Mouse (Mus musculus) cerebellum, adult 2 months (tissue): ENCODE data around the gene 3110040N11Rik. TPM values are rescaled to one million over a fixed set of nuclear protein-coding genes. Genes with fewer than 3 reads are reported as not detected.

Source experiments
- DNase-seq, 2 experiments: peaks; one replicate each; pipeline ENCODE4 v3.0.0; 2021
- H3K27ac ChIP-seq: fragments of 200-500 bp; 2 replicates; pipeline ENCODE4 v1.5.1; 2012; ENCODE audit warnings: low read length, control low read depth, inconsistent platforms; ENCODE audit not compliant: insufficient read depth
- H3K27me3 ChIP-seq: fragments of 200-500 bp; 2 replicates; pipeline ENCODE4 v1.6.1; 2012; ENCODE audit warnings: inconsistent platforms, mild to moderate bottlenecking, low read length, moderate library complexity; ENCODE audit not compliant: control insufficient read depth, insufficient read depth
- H3K4me1 ChIP-seq: fragments of 200-500 bp; 2 replicates; pipeline ENCODE4 v1.6.1; 2011; ENCODE audit warnings: low read length; ENCODE audit not compliant: control insufficient read depth, insufficient read depth
- H3K4me3 ChIP-seq: fragments of 200-500 bp; replicated peaks from 2 replicates; pipeline ENCODE3; 2011; ENCODE audit warnings: mild to moderate bottlenecking, low read depth, low read length, control low read depth; ENCODE audit not compliant: insufficient read depth
- CTCF ChIP-seq: fragments of 200-500 bp; IDR thresholded peaks from 2 replicates; pipeline ENCODE4 v1.5.1; 2011; ENCODE audit warnings: low read depth, mild to moderate bottlenecking, control low read depth, low read length, moderate library complexity, borderline replicate concordance; ENCODE audit not compliant: insufficient read depth
- POLR2A ChIP-seq: fragments of 200-500 bp; IDR thresholded peaks from 2 replicates; pipeline ENCODE4 v1.6.1; 2011; ENCODE audit warnings: low read length, control low read depth, borderline replicate concordance; ENCODE audit not compliant: insufficient read depth
- WGBS: fragments of 180-500 bp; shearing (Covaris S2); methylation state at CpG from one replicate; pipeline ENCODE4 v1.1.7; 2018; 5-methylcytosine and 5-hydroxymethylcytosine counted together
- polyA plus RNA-seq: library from polyadenylated mRNA; depleted of rRNA; stranded (reverse); fragments of >200 nt; gene quantifications from 2 replicates; pipeline ENCODE4 v1.2.3, GENCODE M21; 2012

3110040N11Rik gene
- polyA plus RNA-seq, 1 experiment: 26.5 TPM

DNA sequence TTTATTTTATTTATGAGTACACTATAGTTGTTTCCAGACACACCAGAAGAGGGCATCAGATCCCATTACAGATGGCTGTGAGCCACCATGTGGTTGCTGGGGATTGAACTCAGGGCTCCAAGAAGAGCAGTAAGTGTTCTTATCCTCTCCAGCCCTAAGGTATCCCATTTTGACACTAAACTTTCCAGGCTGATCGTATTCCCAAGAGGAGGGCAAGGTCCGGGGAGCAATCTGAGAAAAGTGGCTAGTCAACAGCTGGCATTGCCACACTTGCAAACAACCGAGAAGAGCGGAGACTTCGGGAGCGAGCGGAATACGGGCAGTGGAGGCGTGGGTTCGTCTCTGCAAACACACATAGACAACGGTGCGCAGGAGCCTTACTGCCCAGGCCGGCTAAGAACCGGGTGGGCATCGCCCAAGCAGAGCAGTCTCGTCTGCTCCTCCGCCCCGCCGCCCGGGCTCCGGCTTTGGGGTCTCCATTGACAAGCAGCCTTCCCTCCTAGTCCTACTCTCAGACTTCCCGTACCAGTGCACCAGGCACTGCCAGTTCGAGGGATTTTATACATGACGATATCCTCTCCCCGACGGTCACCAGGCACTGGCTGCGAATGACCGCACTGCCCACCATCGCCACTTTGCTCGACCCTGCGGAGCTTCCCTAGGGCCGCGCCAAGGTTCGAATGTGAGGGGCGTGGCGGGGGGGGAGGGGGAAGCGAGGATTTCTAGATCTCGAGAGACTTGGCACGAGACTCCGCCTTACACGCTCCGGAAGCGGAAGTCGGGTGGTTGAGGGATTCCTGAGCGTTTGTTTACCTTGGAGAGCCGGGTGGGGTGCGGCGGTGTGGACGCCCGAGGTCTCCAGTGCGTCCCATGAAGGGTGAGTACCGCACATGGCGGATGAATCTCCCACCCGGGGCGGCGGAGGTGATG is 26.8 kb downstream of the 3110040N11Rik start, which contains the start of gene Ramac:
Ramac (plus strand) TSS at position 746 of the 930 bp plus-strand sequence.
- WGBS: under 1% methylated on average over 56 of the region's 56 CpGs

DNA sequence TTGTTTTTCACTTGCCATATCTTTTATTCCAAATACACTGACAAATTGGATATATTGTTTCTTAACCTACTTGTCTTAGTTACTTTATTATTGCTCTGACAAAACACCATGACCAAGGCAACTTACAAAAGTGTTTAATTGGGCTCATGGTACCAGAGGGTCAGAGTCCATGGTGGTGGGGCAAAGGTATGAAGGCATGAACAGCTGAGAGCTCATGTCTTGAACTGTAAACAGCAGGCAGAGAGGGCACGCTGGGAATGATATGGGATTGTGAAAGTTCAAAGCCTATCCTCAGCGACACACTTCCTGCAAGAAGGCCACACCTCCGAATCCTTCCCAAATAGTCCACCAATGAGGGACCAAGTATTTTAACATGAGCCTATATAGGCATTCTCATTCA is 41.3 kb downstream of the 3110040N11Rik start:
- no peaks in the 10 kb centered on the region for H3K4me1 ChIP-seq
- DNase-seq: no peak
- H3K27me3 ChIP-seq: no peaks in the 10 kb centered on the region
- H3K4me3 ChIP-seq: no peak overlapping the region
- TF ChIP-seq POLR2A (no peak), CTCF (no peak)
- H3K27ac ChIP-seq: no peak overlapping the region
- 89% methylated on average over 3 of the region's 3 CpGs for WGBS

More for the DNA sequence above, 26.8 kb downstream of the 3110040N11Rik start, which contains the start of gene Ramac:
- Histone ChIP-seq H3K27me3 (no peaks in the 10 kb centered on the region), H3K27ac (0 out of 2 replicates have a peak within 1 kb of the TSS, but pooled peaks have one; percentile 9), H3K4me1 (no peaks in the 10 kb centered on the region), H3K4me3 (peak within 1 kb of the TSS; percentile 96)
- peak; percentile 50; the same call in 1 of the 2 replicates for TF ChIP-seq POLR2A
- TF ChIP-seq CTCF: 0 out of 2 replicates have a peak, but pooled peaks have one; percentile 6
- peak; percentile 81 to 84 for DNase-seq

DNA sequence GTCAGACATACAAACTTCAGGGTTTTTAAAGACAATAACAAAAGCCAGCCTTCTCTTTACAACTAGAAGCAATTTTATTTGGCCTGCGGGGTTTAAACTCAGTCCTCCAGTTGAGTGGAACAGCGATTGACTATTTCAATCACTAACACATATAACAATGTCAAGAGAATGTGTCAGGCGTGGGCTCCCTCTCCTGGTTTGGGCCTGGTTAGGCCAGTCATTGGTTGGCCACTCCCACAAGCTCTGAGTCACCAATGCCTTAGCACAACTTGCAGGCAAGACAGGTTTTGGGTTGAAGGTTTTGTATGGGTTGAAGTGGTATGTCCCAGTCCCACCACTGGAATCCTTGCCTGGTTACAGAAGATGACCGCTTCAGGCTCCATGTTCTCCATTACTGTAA is 45.1 kb downstream of the 3110040N11Rik start:
- TF ChIP-seq CTCF (peak; percentile 72), POLR2A (no peak)
- 58% methylated on average over 4 of the region's 4 CpGs for WGBS
- Histone ChIP-seq H3K4me1 (no peaks in the 10 kb centered on the region), H3K27ac (no peak overlapping the region), H3K4me3 (no peak overlapping the region), H3K27me3 (no peaks in the 10 kb centered on the region)
- peak; percentile 26 to 29 for DNase-seq

DNA sequence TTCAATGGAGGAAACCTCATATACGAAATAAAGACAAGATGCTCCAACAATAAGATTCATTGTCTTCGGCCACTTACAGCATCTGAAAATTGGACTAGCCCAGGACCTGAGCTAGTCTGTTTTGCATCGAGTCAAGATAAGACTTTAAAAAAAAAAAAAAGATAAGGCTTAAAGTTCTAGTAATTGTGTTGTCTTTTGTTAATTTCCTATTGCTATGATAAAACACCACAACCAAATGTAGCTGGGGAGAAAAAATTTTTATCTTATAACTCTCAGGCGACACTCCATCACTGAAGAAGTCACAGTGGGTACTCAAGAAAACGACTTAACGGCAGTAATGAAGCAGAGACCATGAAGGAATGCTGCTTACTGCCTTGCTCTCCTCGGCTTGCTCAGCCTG is 49.3 kb downstream of the 3110040N11Rik start:
- Histone ChIP-seq H3K27me3 (no peaks in the 10 kb centered on the region), H3K4me1 (no peaks in the 10 kb centered on the region), H3K27ac (no peak overlapping the region), H3K4me3 (no peak overlapping the region)
- TF ChIP-seq POLR2A (no peak), CTCF (no peak)
- no peak for DNase-seq
- WGBS: 94% methylated on average over 7 of the region's 7 CpGs

DNA sequence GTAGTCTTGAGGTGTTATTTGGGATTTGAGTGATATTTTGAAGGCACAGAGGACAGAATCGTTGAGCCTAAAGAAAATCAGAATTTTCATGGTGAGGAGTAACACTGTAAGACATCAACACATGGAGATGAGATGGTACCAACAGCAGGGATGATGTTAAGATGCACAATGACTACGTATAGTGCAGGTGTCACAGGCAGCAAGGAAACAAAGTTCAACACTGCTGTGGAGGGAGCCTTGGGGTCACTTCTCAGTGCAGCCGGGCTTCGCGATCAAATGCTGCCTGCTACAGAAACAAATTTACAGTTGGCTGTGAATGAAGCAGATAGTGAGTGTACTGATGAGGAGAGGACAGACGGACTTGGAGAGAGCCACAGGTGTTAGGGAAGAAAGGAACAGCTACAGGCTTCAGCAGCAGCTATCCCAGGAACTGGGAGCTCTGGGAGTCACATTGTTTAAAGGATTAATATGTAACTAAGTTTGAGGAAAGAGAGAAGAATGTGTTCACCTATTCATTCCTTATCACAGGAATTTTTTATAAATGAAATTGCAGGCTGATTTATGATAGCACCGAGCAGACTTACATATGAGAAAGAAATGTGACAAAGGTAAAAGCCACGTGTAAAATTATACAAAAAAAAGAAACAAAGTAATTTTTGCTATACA is 50.4 kb downstream of the 3110040N11Rik start:
- TF ChIP-seq POLR2A (no peak), CTCF (no peak)
- H3K4me3 ChIP-seq: no peak overlapping the region
- H3K27me3 ChIP-seq: no peaks in the 10 kb centered on the region
- 87% methylated on average over 8 of the region's 8 CpGs for WGBS
- H3K27ac ChIP-seq: no peak overlapping the region
- no peak for DNase-seq
- H3K4me1 ChIP-seq: no peaks in the 10 kb centered on the region

DNA sequence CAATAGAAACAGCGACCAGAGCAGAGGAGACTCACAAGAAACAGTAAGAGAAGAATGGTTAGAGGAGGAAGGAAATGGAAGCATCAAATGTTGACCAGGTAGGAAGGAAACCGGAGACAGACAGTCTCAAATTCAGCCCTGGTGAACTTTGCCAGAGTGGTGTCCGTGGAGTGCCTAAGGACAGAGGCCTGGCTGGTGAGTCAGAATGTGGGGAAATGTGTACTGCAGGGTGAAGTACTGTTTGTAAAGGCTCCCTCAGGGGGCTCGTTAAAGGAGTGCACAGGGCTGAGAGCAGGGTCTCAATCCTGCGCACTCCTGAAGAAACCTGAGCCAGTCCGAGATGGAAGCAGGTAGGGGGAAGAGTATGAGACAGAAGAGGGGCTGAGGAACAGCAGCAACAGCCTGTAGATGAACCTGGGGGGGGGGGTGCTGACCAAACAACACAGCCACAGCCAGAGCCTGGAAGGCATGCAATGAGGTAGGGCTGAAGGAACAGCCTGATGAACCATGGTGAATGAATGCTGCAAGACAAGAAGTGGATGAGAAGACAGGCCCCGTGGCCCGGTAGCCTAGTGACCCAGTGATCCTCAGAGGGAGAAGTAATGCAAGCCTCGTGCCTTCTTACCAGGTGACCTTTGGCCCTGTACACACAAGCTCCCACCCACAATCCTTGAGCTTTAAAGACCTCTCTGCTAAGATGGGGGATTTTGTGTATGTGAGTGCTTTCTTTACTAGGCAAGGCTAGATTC is 53.8 kb downstream of the 3110040N11Rik start:
- no peaks in the 10 kb centered on the region for H3K27me3 ChIP-seq
- no peak overlapping the region for H3K27ac ChIP-seq
- TF ChIP-seq CTCF (no peak), POLR2A (no peak)
- H3K4me3 ChIP-seq: no peak overlapping the region
- WGBS: 74% methylated on average over 9 of the region's 9 CpGs
- DNase-seq: no peak
- H3K4me1 ChIP-seq: no peaks in the 10 kb centered on the region
